Mouse (Mus musculus) kidney, postnatal 0 days (tissue): ENCODE results near the gene Vwa5b1. TPM values are rescaled to one million over a fixed set of nuclear protein-coding genes. Genes with fewer than 3 reads are reported as not detected.
A peak's percentile ranks its signal among the peaks of the same experiment; 100 is the strongest.

Source experiments
- ATAC-seq: fragments of 200-750 bp; cut with Nextera tagmentation; replicated peaks from 2 replicates; pipeline ENCODE4 v1.8.0; 2017; ENCODE audit warnings: low read depth, moderate number of reproducible peaks, moderate TSS enrichment, moderate library complexity; ENCODE audit not compliant: low FRiP score
- DNase-seq: peaks from one replicate; pipeline ENCODE4 v3.0.0-alpha.2; 2016; ENCODE audit warnings: low spot score
- H3K27ac ChIP-seq: fragments of 300-500 bp; sonication (generic); 2 replicates; pipeline ENCODE4 v1.5.1; 2014; ENCODE audit warnings: mild to moderate bottlenecking
- H3K27me3 ChIP-seq: fragments of 300-500 bp; sonication (generic); 2 replicates; pipeline ENCODE4 v1.6.1; 2014; ENCODE audit warnings: low read length, mixed read lengths; ENCODE audit not compliant: insufficient read depth
- H3K36me3 ChIP-seq: fragments of 300-500 bp; sonication (generic); 2 replicates; pipeline ENCODE4 v1.6.1; 2014; ENCODE audit warnings: low read length, mixed read lengths; ENCODE audit not compliant: insufficient read depth
- H3K4me1 ChIP-seq: fragments of 300-500 bp; sonication (generic); replicated peaks from 2 replicates; pipeline ENCODE4 v1.6.1; 2014; ENCODE audit warnings: antibody characterized with exemption, low read length, mixed read lengths; ENCODE audit not compliant: insufficient read depth
- H3K4me2 ChIP-seq: fragments of 300-500 bp; sonication (generic); 2 replicates; pipeline ENCODE4 v1.6.1; 2014; ENCODE audit warnings: mild to moderate bottlenecking, low read length, moderate library complexity, mixed read lengths
- H3K4me3 ChIP-seq: fragments of 300-500 bp; sonication (generic); replicated peaks from 2 replicates; pipeline ENCODE4 v1.5.1; 2014; ENCODE audit warnings: low read depth, low read length
- H3K9ac ChIP-seq: fragments of 300-500 bp; sonication (generic); 2 replicates; pipeline ENCODE4 v1.6.1; 2014; ENCODE audit warnings: low read depth, low read length
- H3K9me3 ChIP-seq: fragments of 300-500 bp; sonication (generic); replicated peaks from 2 replicates; pipeline ENCODE4 v1.6.1; 2016; ENCODE audit warnings: low read length, inconsistent platforms, mixed read lengths
- CTCF ChIP-seq: IDR thresholded peaks from 2 replicates; pipeline ENCODE4 v1.5.1; 2016; ENCODE audit warnings: antibody characterized with exemption, low read depth, mild to moderate bottlenecking, moderate library complexity
- WGBS: fragments of 180-500 bp; shearing (Covaris S2); extraction: QIAGEN DNeasy Blood & Tissue Kit; methylation state at CpG from one replicate; pipeline ENCODE4 v1.1.7; 2014; 5-methylcytosine and 5-hydroxymethylcytosine counted together
- polyA plus RNA-seq: library from polyadenylated mRNA; unstranded; fragments of >200 nt; fragmentation: Nextera tagmentation; extraction: Ambion mirVana; gene quantifications from 2 replicates; pipeline ENCODE4 v1.2.1, GENCODE M21; 2015

Gene Vwa5b1
- polyA plus RNA-seq = 0.11 and 0.15 TPM in 2 replicates

DNA sequence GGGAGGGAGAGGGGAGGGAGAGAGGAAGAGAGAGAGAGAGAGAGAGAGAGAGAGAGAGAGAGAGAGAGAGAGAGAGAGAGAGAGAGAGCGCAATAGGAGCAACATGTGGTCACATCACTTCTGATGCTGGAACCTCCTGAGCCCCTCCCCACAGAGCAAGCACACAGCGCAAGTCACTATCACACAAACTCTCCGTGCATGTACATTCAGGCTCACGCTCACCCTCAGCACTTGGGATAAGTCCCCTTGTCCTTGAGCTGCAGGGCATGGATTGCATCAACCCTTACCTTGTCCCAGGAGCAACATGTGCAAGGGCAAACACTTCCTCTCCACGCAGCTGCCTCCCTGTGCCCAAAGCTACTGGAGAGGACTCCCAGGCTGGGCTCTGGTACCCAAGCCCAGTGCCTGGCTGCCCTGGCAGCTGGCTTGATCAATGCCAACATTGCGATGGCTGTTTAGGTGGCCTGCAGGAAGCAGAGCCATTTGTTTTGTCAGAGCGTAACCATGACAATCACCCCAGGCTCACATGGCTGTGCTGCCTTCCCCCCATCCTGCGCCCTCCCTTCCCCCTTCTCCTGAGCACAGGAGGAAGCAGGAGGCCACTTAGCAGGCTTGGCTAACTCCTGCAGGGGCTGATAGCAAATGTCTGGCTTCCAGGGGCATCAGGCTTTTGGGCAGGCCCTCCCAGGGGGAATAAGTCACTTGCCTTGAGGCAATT lies at the start of gene Vwa5b1:
Gene Vwa5b1 (minus strand): TSS at position 457 of the 718 bp plus-strand sequence.
- H3K4me3 ChIP-seq = no peak within 1 kb of the TSS
- peak; percentile 20 for DNase-seq
- H3K27ac ChIP-seq = no peak within 1 kb of the TSS
- no peaks in the 10 kb centered on the region for H3K36me3 ChIP-seq
- H3K4me2 ChIP-seq = no peak within 1 kb of the TSS
- WGBS = 16% methylated on average over 8 of the region's 8 CpGs
- TF ChIP-seq CTCF = no peak
- H3K27me3 ChIP-seq = no peaks in the 10 kb centered on the region
- H3K9ac ChIP-seq = no peak within 1 kb of the TSS
- no peak for ATAC-seq
- H3K9me3 ChIP-seq = no peaks in the 10 kb centered on the region
- peaks cover 5% of the 10 kb centered on the region; the same call in 1 of the 2 replicates for H3K4me1 ChIP-seq

DNA sequence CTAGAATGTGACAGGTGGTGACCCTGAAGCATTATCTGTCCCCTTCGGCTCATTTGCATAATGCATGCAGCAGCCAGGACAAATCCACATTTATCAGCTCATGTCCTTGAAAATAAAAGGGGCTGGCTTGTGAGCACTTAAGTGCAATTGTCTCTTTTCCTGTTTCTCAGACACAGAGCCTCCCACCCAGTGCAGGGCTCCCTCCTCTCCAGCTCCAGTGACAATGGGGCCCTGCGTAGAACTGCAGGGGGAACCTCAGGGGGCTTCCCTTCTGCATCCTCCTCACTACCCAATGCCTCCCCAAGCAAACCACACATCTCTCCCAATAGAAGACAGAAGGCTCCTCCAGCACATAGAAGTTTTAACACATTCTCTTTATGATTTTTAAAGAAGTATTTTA lies 47.1 kb upstream of the Vwa5b1 start:
- no peaks in the 10 kb centered on the region for H3K27me3 ChIP-seq
- 71% methylated on average over 2 of the region's 2 CpGs for WGBS
- DNase-seq (no peak), ATAC-seq (no peak)
- H3K27ac ChIP-seq = no peak overlapping the region
- H3K9ac ChIP-seq = no peak overlapping the region
- H3K4me1 ChIP-seq = no peaks in the 10 kb centered on the region
- TF ChIP-seq CTCF = no peak
- H3K4me2 ChIP-seq = no peak overlapping the region
- no peaks in the 10 kb centered on the region for H3K36me3 ChIP-seq
- H3K9me3 ChIP-seq = no peaks in the 10 kb centered on the region
- no peak overlapping the region for H3K4me3 ChIP-seq

DNA sequence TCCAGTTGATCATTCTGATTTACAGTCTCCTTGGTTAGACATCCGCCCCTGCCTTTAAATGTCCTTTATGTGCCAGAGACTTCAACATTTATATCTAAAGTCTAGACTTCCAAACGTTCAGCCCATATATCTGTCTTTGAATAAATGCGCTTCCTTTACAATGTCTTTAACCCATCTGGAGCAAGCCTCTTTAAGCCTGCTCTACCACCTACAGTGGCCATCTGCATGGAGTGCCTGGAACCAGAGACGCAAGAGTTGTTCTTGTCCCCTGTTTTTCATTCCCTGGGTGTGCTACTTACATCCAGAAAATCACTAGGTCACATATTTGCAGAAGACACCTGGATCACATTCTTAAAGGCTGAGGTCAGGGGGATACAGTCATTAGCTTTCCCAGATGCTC lies 44.4 kb upstream of the Vwa5b1 start:
- Histone ChIP-seq H3K9ac (no peak overlapping the region), H3K4me1 (no peaks in the 10 kb centered on the region)

DNA sequence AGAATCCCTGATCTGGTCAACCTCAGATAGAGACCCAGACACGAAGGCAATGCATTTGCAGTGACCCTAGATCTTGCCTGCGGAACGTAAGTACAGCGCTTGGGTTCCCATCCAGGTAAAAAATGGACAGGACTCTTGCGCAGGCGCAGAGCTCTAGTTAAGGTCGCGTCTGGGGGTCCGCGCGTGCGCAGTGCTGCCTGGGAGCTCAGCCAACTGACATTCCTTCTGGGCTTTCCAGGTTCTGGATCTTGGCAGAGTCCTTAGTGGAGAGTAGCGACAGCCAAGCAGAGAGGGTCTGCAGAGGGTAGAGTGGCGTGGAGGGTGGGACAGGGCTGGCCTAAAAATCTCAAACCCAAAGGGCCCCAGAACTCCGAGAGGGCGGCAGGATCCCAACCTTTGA lies 41.9 kb upstream of the Vwa5b1 start:
- no peak for DNase-seq
- no peak overlapping the region for H3K4me3 ChIP-seq
- 28% methylated on average over 16 of the region's 16 CpGs for WGBS

More for the DNA sequence above, 44.4 kb upstream of the Vwa5b1 start:
- DNase-seq (peak; percentile 6), ATAC-seq (no peak)
- H3K9me3 ChIP-seq = no peaks in the 10 kb centered on the region
- no peak overlapping the region for H3K4me2 ChIP-seq
- no peak overlapping the region for H3K27ac ChIP-seq
- no peak overlapping the region for H3K4me3 ChIP-seq
- no peaks in the 10 kb centered on the region for H3K36me3 ChIP-seq
- H3K27me3 ChIP-seq = no peaks in the 10 kb centered on the region
- WGBS = 57% methylated on average over 4 of the region's 4 CpGs
- TF ChIP-seq CTCF = no peak

DNA sequence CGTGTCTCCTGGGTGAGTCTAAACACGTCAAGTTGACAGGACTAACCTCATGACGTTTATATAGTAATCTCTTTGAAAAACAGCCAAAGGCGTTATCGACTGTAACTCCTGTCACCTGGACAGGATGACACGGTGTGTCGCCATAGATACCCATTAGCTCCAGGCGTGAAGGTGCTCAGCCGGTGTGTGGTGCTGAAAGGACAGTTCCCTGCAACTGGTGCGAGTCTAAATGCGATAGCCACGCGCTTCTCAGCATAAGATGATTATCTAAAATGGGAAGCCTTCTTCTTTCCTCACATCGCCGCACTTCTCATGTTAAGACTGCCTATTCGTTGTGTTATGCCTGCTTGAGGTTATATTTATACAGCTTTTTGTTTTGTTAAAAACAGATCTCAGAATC lies 40.8 kb upstream of the Vwa5b1 start:
- WGBS = 10% methylated on average over 16 of the region's 16 CpGs

More for the DNA sequence above, 41.9 kb upstream of the Vwa5b1 start:
- no peak for TF ChIP-seq CTCF
- H3K9ac ChIP-seq = no peak overlapping the region
- no peak overlapping the region for H3K4me2 ChIP-seq
- H3K4me1 ChIP-seq = no peaks in the 10 kb centered on the region
- H3K27ac ChIP-seq = no peak overlapping the region
- H3K9me3 ChIP-seq = no peaks in the 10 kb centered on the region
- H3K27me3 ChIP-seq = no peaks in the 10 kb centered on the region
- no peak for ATAC-seq
- no peaks in the 10 kb centered on the region for H3K36me3 ChIP-seq

DNA sequence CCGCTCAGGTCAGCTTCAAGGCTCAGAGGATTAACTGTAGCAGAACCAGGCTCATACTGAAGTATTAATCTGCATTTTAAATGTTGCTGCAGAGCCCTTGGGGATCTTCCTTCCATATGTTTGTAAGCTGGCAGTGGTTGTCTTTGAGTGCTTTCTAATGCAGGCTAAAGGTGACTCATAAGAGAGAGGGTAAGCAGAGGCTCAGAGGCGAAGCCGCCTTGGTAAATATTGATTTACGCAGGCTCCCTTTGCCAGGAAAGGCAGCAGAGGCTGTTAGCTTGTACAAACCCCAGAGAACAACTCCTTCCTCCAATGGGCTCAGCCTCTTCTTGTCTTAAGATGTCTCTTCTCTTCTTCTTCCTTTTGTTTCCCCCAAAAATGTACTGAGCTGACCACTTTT lies 36.5 kb upstream of the Vwa5b1 start:
- ATAC-seq (no peak), DNase-seq (no peak)
- 67% methylated on average over 4 of the region's 4 CpGs for WGBS
- no peaks in the 10 kb centered on the region for H3K36me3 ChIP-seq
- H3K4me3 ChIP-seq = no peak overlapping the region
- H3K9ac ChIP-seq = no peak overlapping the region
- H3K4me1 ChIP-seq = no peaks in the 10 kb centered on the region
- H3K4me2 ChIP-seq = no peak overlapping the region
- no peaks in the 10 kb centered on the region for H3K27me3 ChIP-seq
- no peak for TF ChIP-seq CTCF
- no peaks in the 10 kb centered on the region for H3K9me3 ChIP-seq
- no peak overlapping the region for H3K27ac ChIP-seq

More for the DNA sequence above, 40.8 kb upstream of the Vwa5b1 start:
- H3K9me3 ChIP-seq = no peaks in the 10 kb centered on the region
- no peak for TF ChIP-seq CTCF
- ATAC-seq = no peak
- no peak overlapping the region for H3K4me3 ChIP-seq
- no peak overlapping the region for H3K9ac ChIP-seq
- no peaks in the 10 kb centered on the region for H3K27me3 ChIP-seq
- no peaks in the 10 kb centered on the region for H3K36me3 ChIP-seq
- DNase-seq = peak; percentile 83
- no peak overlapping the region for H3K27ac ChIP-seq
- H3K4me1 ChIP-seq = no peaks in the 10 kb centered on the region
- H3K4me2 ChIP-seq = no peak overlapping the region
